Mouse (Mus musculus) heart, embryonic 11.5 days (tissue): Measurements from ENCODE around the gene Prrg2. TPM values are rescaled to one million over a fixed set of nuclear protein-coding genes. Genes with fewer than 3 reads are reported as not detected.

ENCODE experiments used
- ATAC-seq: fragments of 200-750 bp; cut with Nextera tagmentation; replicated peaks from 2 replicates; pipeline ENCODE4 v1.8.0; 2017; ENCODE audit warnings: moderate library complexity; ENCODE audit not compliant: insufficient number of reproducible peaks, low FRiP score, low TSS enrichment
- H3K27ac ChIP-seq: fragments of 300-500 bp; sonication (generic); 2 replicates; pipeline ENCODE4 v1.5.1; 2014; ENCODE audit warnings: mild to moderate bottlenecking, low read depth, low read length
- H3K27me3 ChIP-seq: fragments of 300-500 bp; sonication (generic); 2 replicates; pipeline ENCODE4 v1.6.1; 2014; ENCODE audit warnings: mild to moderate bottlenecking, low read length, mixed read lengths; ENCODE audit not compliant: control insufficient read depth, insufficient read depth
- H3K36me3 ChIP-seq: fragments of 300-500 bp; sonication (generic); 2 replicates; pipeline ENCODE4 v1.6.1; 2014; ENCODE audit warnings: mild to moderate bottlenecking, low read length, moderate library complexity, mixed read lengths; ENCODE audit not compliant: control insufficient read depth, insufficient read depth
- H3K4me1 ChIP-seq: fragments of 300-500 bp; sonication (generic); 2 replicates; pipeline ENCODE4 v1.6.1; 2014; ENCODE audit warnings: low read length; ENCODE audit not compliant: control insufficient read depth, insufficient read depth
- H3K4me2 ChIP-seq: fragments of 300-500 bp; sonication (generic); 2 replicates; pipeline ENCODE4 v1.6.1; 2014; ENCODE audit warnings: mild to moderate bottlenecking, moderate library complexity
- H3K4me3 ChIP-seq: fragments of 300-500 bp; sonication (generic); 2 replicates; pipeline ENCODE4 v1.5.1; 2014; ENCODE audit warnings: low read depth, low read length
- H3K9ac ChIP-seq: fragments of 300-500 bp; sonication (generic); 2 replicates; pipeline ENCODE4 v1.6.1; 2014; ENCODE audit warnings: mild to moderate bottlenecking, low read depth, low read length, moderate library complexity
- H3K9me3 ChIP-seq: fragments of 300-500 bp; sonication (generic); replicated peaks from 2 replicates; pipeline ENCODE4 v1.6.1; 2016; ENCODE audit warnings: low read length; ENCODE audit not compliant: control insufficient read depth
- WGBS: fragments of 180-500 bp; shearing (Covaris S2); extraction: QIAGEN DNeasy Blood & Tissue Kit; methylation state at CpG from one replicate; pipeline ENCODE4 v1.1.7; 2014; ENCODE audit not compliant: insufficient replicate concordance; 5-methylcytosine and 5-hydroxymethylcytosine counted together
- polyA plus RNA-seq: library from polyadenylated mRNA; unstranded; fragments of >200 nt; fragmentation: Nextera tagmentation; extraction: Ambion mirVana; gene quantifications from 2 replicates; pipeline ENCODE4 v1.2.1, GENCODE M21; 2014

Prrg2 gene
- polyA plus RNA-seq, 1 experiment from 2014 or later = 13.3 TPM

- Histone ChIP-seq H3K27ac (no peak overlapping the region), H3K4me3 (no peak overlapping the region), H3K4me2 (no peak overlapping the region), H3K9me3 (no peaks in the 10 kb centered on the region), H3K36me3 (peaks cover 50% of the 10 kb centered on the region), H3K4me1 (peaks cover 12% of the 10 kb centered on the region), H3K27me3 (no peaks in the 10 kb centered on the region), H3K9ac (no peak overlapping the region)
- no peak for ATAC-seq
- WGBS = 93% methylated on average over 6 of the region's 6 CpGs
These were observed 50.5 kb downstream of the Prrg2 start for GRCm38 (mm10) chr7:45012011-45012410.

GRCm38 (mm10) chr7:45008411-45008810 lies 54.1 kb downstream of the Prrg2 start:
- ATAC-seq = no peak
- no peaks in the 10 kb centered on the region for H3K9me3 ChIP-seq

GRCm38 (mm10) chr7:45007846-45008245 lies 54.6 kb downstream of the Prrg2 start:
- no peaks in the 10 kb centered on the region for H3K9me3 ChIP-seq
- H3K4me1 ChIP-seq = no peaks in the 10 kb centered on the region
- H3K27me3 ChIP-seq = no peaks in the 10 kb centered on the region
- 89% methylated on average over 30 of the region's 30 CpGs for WGBS
- no peak for ATAC-seq
- no peak overlapping the region for H3K27ac ChIP-seq
- H3K9ac ChIP-seq = no peak overlapping the region
- H3K4me2 ChIP-seq = no peak overlapping the region
- H3K36me3 ChIP-seq = peaks cover 70% of the 10 kb centered on the region
- H3K4me3 ChIP-seq = no peak overlapping the region

More at GRCm38 (mm10) chr7:45008411-45008810, 54.1 kb downstream of the Prrg2 start:
- Histone ChIP-seq H3K9ac (no peak overlapping the region), H3K4me3 (no peak overlapping the region), H3K4me2 (no peak overlapping the region), H3K27me3 (no peaks in the 10 kb centered on the region), H3K4me1 (0 out of 2 replicates have a peak, but pooled peaks cover 2% of the 10 kb centered on the region), H3K27ac (no peak overlapping the region), H3K36me3 (peaks cover 68% of the 10 kb centered on the region)
- WGBS = 90% methylated on average over 19 of the region's 19 CpGs

- WGBS = 91% methylated on average over 28 of the region's 29 CpGs
- Histone ChIP-seq H3K4me3 (no peak overlapping the region), H3K9ac (no peak overlapping the region), H3K36me3 (peaks cover 72% of the 10 kb centered on the region), H3K9me3 (no peaks in the 10 kb centered on the region), H3K4me2 (no peak overlapping the region), H3K4me1 (no peaks in the 10 kb centered on the region), H3K27me3 (no peaks in the 10 kb centered on the region), H3K27ac (no peak overlapping the region)
- ATAC-seq = no peak
These were observed 55.3 kb downstream of the Prrg2 start for GRCm38 (mm10) chr7:45007141-45007540.

GRCm38 (mm10) chr7:45006503-45006902 lies 56.0 kb downstream of the Prrg2 start:
- H3K36me3 ChIP-seq = peaks cover 71% of the 10 kb centered on the region
- WGBS = 94% methylated on average over 12 of the region's 12 CpGs
- ATAC-seq = no peak

GRCm38 (mm10) chr7:45005321-45005992 lies 57.0 kb downstream of the Prrg2 start:
- Histone ChIP-seq H3K27me3 (no peaks in the 10 kb centered on the region), H3K36me3 (peaks cover 73% of the 10 kb centered on the region), H3K27ac (no peak overlapping the region), H3K4me3 (no peak overlapping the region), H3K9ac (no peak overlapping the region), H3K4me1 (0 out of 2 replicates have a peak, but pooled peaks cover 2% of the 10 kb centered on the region), H3K4me2 (no peak overlapping the region), H3K9me3 (no peaks in the 10 kb centered on the region)
- ATAC-seq = no peak
- WGBS = 89% methylated on average over 6 of the region's 6 CpGs

More at GRCm38 (mm10) chr7:45006503-45006902, 56.0 kb downstream of the Prrg2 start:
- no peak overlapping the region for H3K9ac ChIP-seq
- no peaks in the 10 kb centered on the region for H3K9me3 ChIP-seq
- no peak overlapping the region for H3K27ac ChIP-seq
- no peaks in the 10 kb centered on the region for H3K27me3 ChIP-seq
- no peak overlapping the region for H3K4me2 ChIP-seq
- H3K4me3 ChIP-seq = no peak overlapping the region
- 0 out of 2 replicates have a peak, but pooled peaks cover 2% of the 10 kb centered on the region for H3K4me1 ChIP-seq

GRCm38 (mm10) chr7:45004546-45004945 lies 57.9 kb downstream of the Prrg2 start:
- Histone ChIP-seq H3K4me1 (peaks cover 7% of the 10 kb centered on the region), H3K27ac (peak overlapping the region; percentile 47; the same call in 1 of the 2 replicates), H3K4me3 (no peak overlapping the region), H3K9ac (no peak overlapping the region), H3K4me2 (no peak overlapping the region), H3K36me3 (peaks cover 67% of the 10 kb centered on the region), H3K9me3 (no peaks in the 10 kb centered on the region), H3K27me3 (no peaks in the 10 kb centered on the region)
- 64% methylated on average over 3 of the region's 3 CpGs for WGBS
- no peak for ATAC-seq
